In genomic region chr4:13303675-13304278, GRCm38 (mm10) we compare ENCODE assay signal across 26 mouse cellular contexts.
DNase-seq lines count a peak whose midpoint lies in the region; ATAC-seq and TF ChIP-seq lines count a peak whose summit lies in the region.
"Had no signal": no experiment of that assay in that cellular context is flagged by ENCODE, and none has a peak within 500 bp of the region (broad histone marks: within the 10 kb centered on the region; RNA-seq: fewer than 3 reads in every experiment).

No protein-coding gene starts in this region.

- WGBS in cerebellum, adult 2 months = 36% methylated on average over 7 of the region's 7 CpGs
- 59% methylated on average over 7 of the region's 7 CpGs for WGBS in hindbrain, embryonic 13.5 days
- 47% methylated on average over 7 of the region's 7 CpGs for WGBS in hindbrain, embryonic 16.5 days
- WGBS in midbrain, embryonic 14.5 days = 48% methylated on average over 7 of the region's 7 CpGs
- WGBS in midbrain, embryonic 10.5 days = 83% methylated on average over 7 of the region's 7 CpGs
- 73% methylated on average over 7 of the region's 7 CpGs for WGBS in liver, embryonic 11.5 days

- no peaks in the 10 kb centered on the region for H3K9me3 ChIP-seq in hindbrain, embryonic 13.5 days
- H3K9me3 ChIP-seq in hindbrain, embryonic 16.5 days (ENCODE audit: control insufficient read depth, low read length) = no peaks in the 10 kb centered on the region
- no peaks in the 10 kb centered on the region for H3K9me3 ChIP-seq in midbrain, embryonic 14.5 days (ENCODE audit: control insufficient read depth, low read length)
- H3K9me3 ChIP-seq in midbrain, embryonic 10.5 days (replicated peaks) = no peaks in the 10 kb centered on the region
- no peaks in the 10 kb centered on the region for H3K9me3 ChIP-seq in liver, embryonic 11.5 days (ENCODE audit: control insufficient read depth, low read length)
- H3K9me3 ChIP-seq: G1E; hindbrain, embryonic 12.5 days; kidney, embryonic 15.5 days; megakaryocyte, embryonic 14.5 days; neural tube, embryonic 12.5 days had no signal

- TF ChIP-seq POLR2A in cerebellum, adult 2 months (IDR thresholded peaks at IDR 0.05; ENCODE audit: borderline replicate concordance, insufficient read depth, low read length) = no peak
- no peak for TF ChIP-seq POLR2A in brain, embryonic 14.5 days (IDR thresholded peaks at IDR 0.05; ENCODE audit: borderline replicate concordance, extremely low read depth, insufficient read depth, insufficient read length, poor library complexity, severe bottlenecking)

- TF ChIP-seq CTCF in cerebellum, adult 2 months (IDR thresholded peaks at IDR 0.05; ENCODE audit: borderline replicate concordance, insufficient read depth, low read depth, low read length) = no peak
- TF ChIP-seq CTCF in brain, embryonic 14.5 days (IDR thresholded peaks at IDR 0.05; ENCODE audit: borderline replicate concordance, extremely low read depth, insufficient read depth, insufficient read length) = no peak

- DNase-seq in cerebellum, adult 2 months = peak; percentile 17 to 25
- no peak for DNase-seq in cerebellum, adult 8-10 months
- DNase-seq in midbrain, embryonic 14.5 days = peak; percentile 60
- no peak for DNase-seq in midbrain, embryonic 10.5 days (ENCODE audit: low spot score)
- DNase-seq in brain, embryonic 14.5 days (ENCODE audit: low read depth) = peak; percentile 85
- no peak for DNase-seq in liver, embryonic 11.5 days (ENCODE audit: low spot score)
- DNase-seq: adrenal gland, postnatal 10 days; forebrain, postnatal 0 days; heart, postnatal 10 days; liver; liver, postnatal 0 days; lung, postnatal 14 days; spleen, adult 18-20 months; thymus, adult 18-20 months; thymus, postnatal 4 days had no signal

- no peak overlapping the region for H3K4me2 ChIP-seq in hindbrain, embryonic 13.5 days
- no peak overlapping the region for H3K4me2 ChIP-seq in hindbrain, embryonic 16.5 days (ENCODE audit: low read length)
- no peak overlapping the region for H3K4me2 ChIP-seq in midbrain, embryonic 14.5 days (ENCODE audit: low read length)
- H3K4me2 ChIP-seq in liver, embryonic 11.5 days = no peak overlapping the region
- H3K4me2 ChIP-seq: heart, embryonic 11.5 days; hindbrain, embryonic 12.5 days; kidney, embryonic 15.5 days; neural tube, embryonic 12.5 days had no signal

- H3K36me3 ChIP-seq in hindbrain, embryonic 13.5 days = no peaks in the 10 kb centered on the region
- no peaks in the 10 kb centered on the region for H3K36me3 ChIP-seq in hindbrain, embryonic 16.5 days (ENCODE audit: control insufficient read depth, insufficient read depth, low read length)
- H3K36me3 ChIP-seq in midbrain, embryonic 14.5 days (ENCODE audit: control insufficient read depth, insufficient read depth, low read length) = no peaks in the 10 kb centered on the region
- no peaks in the 10 kb centered on the region for H3K36me3 ChIP-seq in midbrain, embryonic 10.5 days
- no peaks in the 10 kb centered on the region for H3K36me3 ChIP-seq in liver, embryonic 11.5 days (ENCODE audit: control insufficient read depth, insufficient read depth, low read length)
- H3K36me3 ChIP-seq: G1E; hindbrain, embryonic 12.5 days; kidney, embryonic 15.5 days; neural tube, embryonic 12.5 days had no signal

- H3K27me3 ChIP-seq in cerebellum, adult 2 months (ENCODE audit: control insufficient read depth, insufficient read depth, low read length) = no peaks in the 10 kb centered on the region
- H3K27me3 ChIP-seq in hindbrain, embryonic 13.5 days = no peaks in the 10 kb centered on the region
- H3K27me3 ChIP-seq in hindbrain, embryonic 16.5 days (replicated peaks; ENCODE audit: control insufficient read depth, insufficient read depth, low read length) = no peaks in the 10 kb centered on the region
- no peaks in the 10 kb centered on the region for H3K27me3 ChIP-seq in midbrain, embryonic 14.5 days (ENCODE audit: control insufficient read depth, insufficient read depth, low read length)
- H3K27me3 ChIP-seq in midbrain, embryonic 10.5 days (ENCODE audit: low read depth, poor library complexity, severe bottlenecking) = no peaks in the 10 kb centered on the region
- no peaks in the 10 kb centered on the region for H3K27me3 ChIP-seq in liver, embryonic 11.5 days (replicated peaks; ENCODE audit: control insufficient read depth, insufficient read depth, low read length)
- H3K27me3 ChIP-seq: hindbrain, embryonic 12.5 days; kidney, embryonic 15.5 days; megakaryocyte, embryonic 14.5 days; neural tube, embryonic 12.5 days had no signal

- 0 out of 2 replicates have a peak, but pooled peaks cover 4% of the 10 kb centered on the region for H3K4me1 ChIP-seq in cerebellum, adult 2 months (ENCODE audit: control insufficient read depth, insufficient read depth, low read length)
- H3K4me1 ChIP-seq in hindbrain, embryonic 13.5 days (replicated peaks) = peaks cover 20% of the 10 kb centered on the region
- H3K4me1 ChIP-seq in hindbrain, embryonic 16.5 days (ENCODE audit: control insufficient read depth, insufficient read depth, low read depth, low read length) = peaks cover 6% of the 10 kb centered on the region; the same call in 1 of the 2 replicates
- H3K4me1 ChIP-seq in midbrain, embryonic 14.5 days (ENCODE audit: control insufficient read depth, insufficient read depth, low read length) = peaks cover 18% of the 10 kb centered on the region; the same call in 1 of the 2 replicates
- H3K4me1 ChIP-seq in midbrain, embryonic 10.5 days = peaks cover 21% of the 10 kb centered on the region
- H3K4me1 ChIP-seq in liver, embryonic 11.5 days (replicated peaks; ENCODE audit: control insufficient read depth, insufficient read depth, low read length) = no peaks in the 10 kb centered on the region
- H3K4me1 ChIP-seq: kidney, embryonic 15.5 days; neural tube, embryonic 12.5 days had no signal

- no peak overlapping the region for H3K9ac ChIP-seq in hindbrain, embryonic 13.5 days
- H3K9ac ChIP-seq in hindbrain, embryonic 16.5 days (ENCODE audit: low read depth, low read length) = no peak overlapping the region
- H3K9ac ChIP-seq in midbrain, embryonic 14.5 days (replicated peaks; ENCODE audit: low read length) = no peak overlapping the region
- H3K9ac ChIP-seq in liver, embryonic 11.5 days (ENCODE audit: low read depth, low read length) = no peak overlapping the region
- H3K9ac ChIP-seq: forebrain, postnatal 0 days; hindbrain, embryonic 12.5 days; kidney, embryonic 15.5 days; liver, postnatal 0 days; neural tube, embryonic 12.5 days had no signal

- H3K4me3 ChIP-seq in cerebellum, adult 2 months (replicated peaks; ENCODE audit: insufficient read depth, low read depth, low read length) = no peak overlapping the region
- H3K4me3 ChIP-seq in hindbrain, embryonic 13.5 days = no peak overlapping the region
- no peak overlapping the region for H3K4me3 ChIP-seq in hindbrain, embryonic 16.5 days (ENCODE audit: low read length)
- no peak overlapping the region for H3K4me3 ChIP-seq in midbrain, embryonic 14.5 days (replicated peaks; ENCODE audit: low read depth, low read length)
- no peak overlapping the region for H3K4me3 ChIP-seq in midbrain, embryonic 10.5 days
- H3K4me3 ChIP-seq in liver, embryonic 11.5 days (ENCODE audit: low read depth, low read length) = no peak overlapping the region
- H3K4me3 ChIP-seq: erythroblast, embryonic 14.5 days; hindbrain, embryonic 12.5 days; kidney, embryonic 15.5 days; megakaryocyte, embryonic 14.5 days; neural tube, embryonic 12.5 days had no signal

- no peak overlapping the region for H3K27ac ChIP-seq in cerebellum, adult 2 months (ENCODE audit: insufficient read depth, low read length)
- H3K27ac ChIP-seq in hindbrain, embryonic 13.5 days = peak overlapping the region; percentile 14; the same call in 1 of the 2 replicates
- H3K27ac ChIP-seq in hindbrain, embryonic 16.5 days (ENCODE audit: low read depth, low read length) = no peak overlapping the region
- no peak overlapping the region for H3K27ac ChIP-seq in midbrain, embryonic 14.5 days (replicated peaks; ENCODE audit: low read depth, low read length)
- no peak overlapping the region for H3K27ac ChIP-seq in midbrain, embryonic 10.5 days (replicated peaks)
- no peak overlapping the region for H3K27ac ChIP-seq in liver, embryonic 11.5 days (ENCODE audit: low read depth, low read length)
- H3K27ac ChIP-seq: hindbrain, embryonic 12.5 days; kidney, embryonic 15.5 days; neural tube, embryonic 12.5 days had no signal

- no peak for ATAC-seq in hindbrain, embryonic 13.5 days (ENCODE audit: low FRiP score)
- ATAC-seq in hindbrain, embryonic 16.5 days = no peak
- no peak for ATAC-seq in midbrain, embryonic 14.5 days (ENCODE audit: low FRiP score, low TSS enrichment)
- ATAC-seq in liver, embryonic 11.5 days (replicated peaks; ENCODE audit: low FRiP score) = no peak
- ATAC-seq: activated CD4-positive, CD25-positive, alpha-beta regulatory T cell, adult 4 months; forebrain, postnatal 0 days; intestine, postnatal 0 days; liver, postnatal 0 days had no signal

Comparison
In these comparisons a context has a peak if more than half of its experiments do, and no peak if none do; other contexts are left out.
1. DNase-seq: peak in cerebellum, adult 2 months (2 of 2), midbrain, embryonic 14.5 days (single experiment) and brain, embryonic 14.5 days (single experiment); none in cerebellum, adult 8-10 months (single experiment), midbrain, embryonic 10.5 days (single experiment) and liver, embryonic 11.5 days (single experiment).